Mouse (Mus musculus) cerebellum, postnatal 10 days (tissue): ENCODE measurements at regions not wholly inside any gene's neighbourhood (a gene's known extent, or its start where the extent isn't known, plus 50 kb on each side); places are given as distances from the start of the nearest gene placed in this dataset.

Source experiments
- DNase-seq, 2 experiments: peaks; one replicate each; pipeline ENCODE4 v3.0.0; 2021; ENCODE audit warnings: mixed read lengths in 2 of 2

DNA sequence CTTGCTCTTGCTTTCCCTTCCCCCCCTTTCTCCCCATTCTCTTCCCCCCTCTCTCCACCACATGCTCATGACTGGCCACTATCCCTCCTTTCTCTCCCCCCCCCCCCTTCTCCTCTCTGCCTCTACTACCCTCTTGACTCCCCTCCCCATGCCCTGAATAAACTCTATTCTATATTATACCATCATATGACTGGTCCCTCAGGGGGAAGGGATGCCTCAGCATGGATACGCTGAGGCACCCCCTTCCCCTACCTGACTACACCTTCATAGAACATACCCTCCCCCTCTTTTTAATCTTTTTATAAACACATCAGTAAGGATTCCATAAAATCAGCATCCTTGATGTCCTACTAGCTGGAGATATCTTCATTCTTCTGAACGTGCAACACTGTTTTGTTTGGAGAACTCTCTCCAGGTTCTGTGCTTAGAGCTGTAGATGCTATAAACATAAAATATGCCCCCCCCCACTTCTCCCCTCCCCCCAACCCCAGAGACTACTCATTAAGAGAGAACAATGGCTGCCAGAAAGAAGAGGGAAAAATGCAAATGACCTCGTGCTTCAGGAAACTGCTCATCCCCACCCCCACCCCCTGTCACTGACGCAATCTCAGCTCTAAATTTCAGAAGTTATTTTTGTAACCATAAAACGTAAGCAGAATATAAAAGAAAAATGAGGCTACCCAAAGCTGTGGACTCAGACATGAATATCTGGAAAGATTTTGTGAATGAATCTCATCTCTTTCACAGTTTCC is 102.3 kb downstream of the Pja2 start:
- DNase-seq, result no peak

- peak in 1 of 2 experiments; percentile 34 for DNase-seq
Measured at GRCm38 (mm10) chr17:64214599-64214998, 117.1 kb downstream of the Pja2 start.

GRCm38 (mm10) chr17:64213251-64213650 is 118.5 kb downstream of the Pja2 start:
- DNase-seq, result no peak

DNA sequence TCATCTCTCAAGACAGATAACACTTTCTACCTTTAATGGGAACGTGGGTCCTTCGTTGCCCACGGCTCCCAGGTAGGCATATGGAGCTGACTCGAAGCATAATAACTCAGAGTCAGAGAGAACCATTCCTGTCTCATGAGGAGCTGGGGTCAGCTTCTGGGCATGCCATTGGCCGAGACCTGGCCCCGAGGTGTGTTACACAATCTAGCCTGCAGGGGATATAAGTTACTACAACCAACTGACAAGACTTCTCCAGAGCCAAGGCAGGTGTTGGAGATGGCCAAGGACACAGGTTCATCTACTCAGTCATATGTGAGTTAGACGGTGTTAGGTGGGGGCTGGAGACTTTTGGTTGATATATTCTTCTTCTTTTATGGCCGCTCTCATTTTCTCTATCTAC is 120.4 kb downstream of the Pja2 start:
- no peak for DNase-seq

DNA sequence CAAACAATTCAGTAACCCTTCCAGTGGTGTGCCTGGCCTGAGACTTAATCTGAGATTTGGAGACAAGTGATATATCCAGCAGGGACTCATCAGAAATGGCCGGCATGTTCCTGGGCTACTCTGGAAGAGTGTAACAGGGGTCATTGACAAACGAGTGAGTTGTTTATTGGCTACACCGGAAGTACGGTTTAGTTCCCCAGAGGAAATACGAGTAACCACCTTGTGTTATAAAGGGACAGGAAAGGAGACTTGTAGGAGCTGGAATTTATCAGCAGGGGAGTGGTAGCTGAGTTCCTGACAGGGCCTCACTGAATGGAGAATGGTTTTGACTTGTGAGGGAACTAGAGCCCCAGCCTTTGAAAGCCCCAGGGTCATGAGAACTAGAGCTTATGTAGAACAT is 121.3 kb downstream of the Pja2 start:
- no peak for DNase-seq

DNA sequence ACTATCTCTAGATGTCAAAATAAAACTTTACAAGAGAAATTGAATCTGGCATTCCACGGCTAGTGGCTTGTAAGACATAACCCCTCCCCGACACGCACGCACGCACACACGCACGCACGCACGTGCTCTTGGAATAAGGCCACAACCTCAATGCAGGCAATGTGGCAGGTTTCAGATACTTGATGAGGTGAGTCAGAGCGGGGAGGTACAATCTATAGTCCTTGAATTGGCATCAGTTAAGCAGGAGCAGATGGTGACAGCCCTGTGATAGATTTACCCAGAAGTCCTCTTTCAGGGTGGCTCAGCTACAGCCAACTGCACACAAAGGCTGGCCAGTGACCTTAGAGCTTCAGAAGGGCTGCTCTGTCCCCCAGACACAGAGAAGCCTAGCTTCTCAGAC is 122.1 kb downstream of the Pja2 start:
- peak; percentile 59 to 74 for DNase-seq

- DNase-seq, result no peak
Measured at GRCm38 (mm10) chr17:64208152-64208855, 123.4 kb downstream of the Pja2 start.

DNA sequence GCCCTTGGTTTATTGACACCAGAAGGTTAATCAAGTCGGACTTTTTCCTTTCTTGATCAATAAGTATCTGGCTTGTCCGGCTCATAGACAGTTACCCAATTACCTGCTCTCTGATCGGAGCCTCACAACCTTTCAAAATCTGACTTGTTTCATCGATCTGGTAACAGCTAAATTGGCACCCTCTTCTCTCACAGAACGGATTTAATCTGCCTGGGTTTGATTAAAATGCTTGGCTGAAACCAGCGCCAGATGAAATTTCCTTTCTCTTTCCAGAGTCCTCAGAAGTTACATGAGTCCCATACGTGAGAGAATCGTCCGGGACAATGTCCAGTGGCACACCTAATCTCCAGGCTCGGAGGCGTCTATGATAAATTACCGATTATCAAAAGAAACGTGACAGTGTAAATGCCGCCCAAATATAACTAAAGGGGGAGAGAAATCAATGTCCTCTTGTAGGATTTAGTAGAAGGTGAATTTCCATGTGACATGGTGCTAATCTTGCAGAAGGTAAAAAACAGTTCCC is 125.5 kb downstream of the Pja2 start:
- no peak for DNase-seq

GRCm38 (mm10) chr17:64203611-64204010 is 128.1 kb downstream of the Pja2 start:
- peak; percentile 48 to 63 for DNase-seq

GRCm38 (mm10) chr17:64202248-64202647 is 129.5 kb downstream of the Pja2 start:
- DNase-seq, result no peak

DNA sequence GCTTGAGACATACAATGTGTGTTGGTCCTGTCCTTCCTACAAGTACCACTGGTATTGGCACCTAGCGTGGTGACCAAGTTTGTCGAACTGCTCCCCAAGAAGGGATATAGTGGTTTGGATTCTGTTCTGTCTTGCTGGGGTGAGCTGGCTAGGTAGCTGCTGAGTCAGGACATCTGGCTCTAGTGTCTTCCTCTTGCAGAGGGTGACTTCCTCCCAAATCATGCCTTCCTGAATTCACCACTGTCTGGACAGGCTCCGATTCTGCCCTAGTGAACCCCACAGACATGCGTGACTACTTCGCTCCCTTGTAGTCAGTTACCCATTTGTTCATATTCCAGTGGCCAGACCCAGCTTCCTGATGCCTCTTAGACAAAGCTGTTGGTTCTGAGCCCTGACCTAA is 130.1 kb downstream of the Pja2 start:
- DNase-seq, result no peak

GRCm38 (mm10) chr17:64200092-64200877 is 131.4 kb downstream of the Pja2 start:
- peak; percentile 53 to 76 for DNase-seq

- no peak for DNase-seq
Measured at GRCm38 (mm10) chr17:64199241-64199933, 132.3 kb downstream of the Pja2 start.

- DNase-seq, result no peak
Measured at GRCm38 (mm10) chr17:64196437-64196836, 135.3 kb downstream of the Pja2 start.

DNA sequence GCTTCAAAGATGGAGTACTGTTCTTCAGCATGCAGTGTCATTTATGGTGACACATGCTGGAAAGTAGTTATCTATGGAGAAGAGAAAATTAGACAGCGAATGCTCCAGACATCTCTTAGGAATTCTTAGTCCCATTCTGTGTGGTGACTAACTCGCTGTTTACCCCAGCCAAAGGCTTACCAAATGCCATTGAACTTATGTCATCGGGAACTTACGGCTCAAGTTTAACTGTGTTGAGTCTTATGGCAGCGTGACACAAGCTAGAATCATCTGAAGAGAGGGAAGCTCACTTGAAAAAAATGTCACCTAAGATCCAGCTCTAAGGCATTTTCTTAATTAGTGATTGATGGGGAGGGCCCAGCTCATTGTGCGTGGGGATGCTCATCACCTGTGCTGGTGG is 138.7 kb downstream of the Pja2 start:
- DNase-seq, result no peak
